Mouse (Mus musculus) mouse trophoblast stem cell (cell line): ENCODE results near the gene Sgip1.

Experiments
- in situ Hi-C, 2 experiments: fragments of 300-500 bp; cut with MseI, MboI; formaldehyde crosslinking; loops; 2 replicates in 1 of 2; 3 replicates in 1 of 2; pipeline ENCODE4 v1.15.1; 2025

Gene Sgip1

DNA sequence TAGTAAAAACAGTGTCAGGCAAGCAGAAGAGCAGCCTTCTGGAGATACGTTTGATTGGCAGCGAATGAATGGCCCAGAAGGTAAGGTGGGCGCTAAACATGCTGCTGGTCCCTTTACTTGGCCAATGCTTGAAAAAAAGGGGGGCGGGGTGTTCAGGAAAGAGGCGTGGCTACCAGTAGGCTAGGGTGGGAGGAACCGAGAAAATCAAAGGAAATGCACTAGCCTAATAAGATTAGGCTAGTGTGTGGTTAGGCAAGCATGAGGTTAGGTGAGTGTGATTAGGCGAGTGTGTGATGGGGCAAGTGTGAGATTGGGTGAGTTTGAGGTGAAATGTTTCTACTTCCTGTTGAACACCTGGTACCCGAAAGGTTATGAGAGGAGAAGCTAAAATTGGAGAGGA is at the start of gene Sgip1:
TSS of gene Sgip1 (plus strand) at position 11 of the 400 bp plus-strand sequence.
- in situ Hi-C loops: no loop called here

DNA sequence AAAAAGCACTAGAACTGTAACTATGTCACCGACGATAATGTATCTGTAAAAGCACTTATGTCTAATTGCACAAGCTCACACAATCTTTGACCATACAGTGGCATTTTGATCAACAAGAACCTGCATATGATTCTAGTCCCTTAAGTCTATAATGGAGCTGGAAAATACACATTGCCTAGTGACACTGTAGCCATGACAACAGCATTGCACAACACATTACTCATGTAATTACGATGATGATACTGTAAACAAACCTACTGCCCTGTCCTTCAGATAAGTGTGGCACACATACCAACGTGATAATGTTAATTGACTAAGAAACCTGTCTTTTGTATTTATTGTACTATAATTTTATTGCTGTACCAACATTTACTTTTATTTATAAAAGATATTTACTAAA is 49.7 kb upstream of the Sgip1 start:
- in situ Hi-C loops: no loop called here

DNA sequence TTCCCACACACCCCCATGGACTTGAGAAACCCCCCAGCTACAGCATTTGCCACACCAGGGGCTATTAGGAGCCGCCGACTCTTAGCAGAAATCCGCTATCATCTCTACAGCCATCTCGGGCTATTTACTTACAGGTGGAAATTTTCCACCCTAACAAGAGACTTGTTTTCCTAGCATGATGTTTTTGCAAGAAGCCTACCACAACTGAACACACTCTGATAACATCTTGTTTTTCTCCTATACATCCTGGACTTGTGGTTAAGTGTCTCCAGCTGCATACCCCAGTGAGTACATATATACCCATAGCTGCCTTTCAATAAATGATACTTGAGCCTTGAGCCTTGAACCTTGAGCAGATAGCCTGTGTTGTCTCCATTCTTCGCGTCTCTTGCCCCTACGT is 43.1 kb upstream of the Sgip1 start:
- in situ Hi-C loops: no loop called here

DNA sequence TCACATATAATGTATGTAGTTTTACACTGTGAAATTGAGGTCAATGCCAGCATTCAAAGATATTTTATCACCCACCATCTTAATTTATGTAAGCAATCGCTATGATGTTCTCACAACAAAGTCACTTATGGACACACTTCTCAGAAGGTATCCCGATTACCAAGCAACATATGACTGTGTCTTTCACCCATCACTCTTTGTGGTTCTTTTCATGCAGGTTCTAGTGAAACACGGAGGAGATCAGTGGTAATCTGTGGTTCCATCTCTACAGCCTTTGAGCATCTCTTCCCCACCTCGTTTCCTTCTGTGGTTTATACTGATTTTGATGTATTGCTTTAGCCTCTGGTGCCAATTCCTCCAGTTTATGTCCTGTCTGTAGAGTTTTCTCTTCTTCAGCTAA is 29.4 kb upstream of the Sgip1 start:
- in situ Hi-C loops: no loop called here

DNA sequence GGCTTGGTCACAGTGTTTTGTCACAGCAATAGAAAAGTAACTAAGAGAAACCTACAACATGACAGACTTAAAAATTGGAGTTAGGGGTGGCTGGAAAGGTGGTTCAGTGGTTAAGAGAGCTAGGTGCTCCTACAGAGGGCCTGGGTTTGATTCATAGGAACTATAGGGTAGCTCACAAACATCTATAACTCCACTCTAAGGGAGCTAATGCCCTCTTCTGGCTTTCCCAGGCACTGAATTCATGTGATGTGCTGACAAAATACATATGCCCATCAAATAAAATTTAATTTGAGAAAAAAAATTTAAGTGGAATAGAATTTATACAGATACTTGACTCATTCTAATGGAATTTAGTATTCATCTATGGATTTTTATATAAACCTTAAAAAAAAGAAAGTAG is 25.6 kb upstream of the Sgip1 start:
- in situ Hi-C loops: no loop called here

DNA sequence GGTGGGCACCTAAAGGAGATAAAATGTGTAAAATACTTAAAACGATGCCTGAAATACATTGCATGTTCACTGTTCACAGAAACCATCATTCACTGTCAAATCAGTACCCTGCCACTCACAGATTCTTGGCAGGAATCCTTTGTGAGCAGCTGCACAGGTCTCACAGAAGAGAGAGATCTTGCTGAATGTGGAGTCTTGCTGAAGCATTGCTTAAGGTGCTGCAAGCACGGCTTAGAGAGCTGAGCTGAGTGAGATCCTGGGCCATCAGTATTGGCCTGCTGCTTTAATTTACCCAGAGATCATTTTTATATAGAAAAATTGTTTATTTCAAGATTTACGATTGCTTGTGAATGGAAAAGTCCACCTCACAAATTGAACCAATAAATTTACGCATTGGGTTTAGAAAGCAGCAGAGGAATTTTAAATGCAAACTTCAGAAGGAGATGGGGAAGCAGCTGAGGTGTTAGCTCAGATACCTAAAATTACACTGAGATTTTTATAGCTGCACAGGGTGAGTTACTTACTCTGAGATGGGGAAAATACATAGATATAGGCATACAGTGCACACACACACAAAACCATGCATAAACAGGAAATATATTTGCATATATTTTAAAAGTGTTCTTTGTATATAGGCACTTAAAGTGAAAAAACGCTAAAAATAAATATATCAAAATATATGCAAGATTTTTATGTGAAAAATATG is 23.8 kb upstream of the Sgip1 start:
- in situ Hi-C loops: no loop called here

DNA sequence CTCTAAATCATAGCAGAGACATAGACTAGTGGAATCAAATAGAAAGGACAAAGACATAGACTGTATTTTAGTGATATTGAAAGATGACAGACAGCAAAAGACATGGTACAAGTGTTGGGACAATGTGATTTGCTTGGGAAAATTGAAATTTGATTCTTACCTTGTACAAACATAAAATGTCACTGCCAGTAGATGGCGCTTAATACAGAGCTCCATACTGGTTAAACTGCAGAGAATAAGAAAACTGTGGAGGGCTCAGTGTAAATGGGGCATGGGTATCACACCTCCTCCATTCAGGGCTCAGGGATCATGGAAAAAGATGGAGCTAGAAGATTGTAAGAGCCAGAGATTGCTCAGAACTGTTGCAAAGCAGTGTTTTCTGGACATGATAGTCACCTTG is 21.6 kb upstream of the Sgip1 start:
- in situ Hi-C loops: no loop called here

DNA sequence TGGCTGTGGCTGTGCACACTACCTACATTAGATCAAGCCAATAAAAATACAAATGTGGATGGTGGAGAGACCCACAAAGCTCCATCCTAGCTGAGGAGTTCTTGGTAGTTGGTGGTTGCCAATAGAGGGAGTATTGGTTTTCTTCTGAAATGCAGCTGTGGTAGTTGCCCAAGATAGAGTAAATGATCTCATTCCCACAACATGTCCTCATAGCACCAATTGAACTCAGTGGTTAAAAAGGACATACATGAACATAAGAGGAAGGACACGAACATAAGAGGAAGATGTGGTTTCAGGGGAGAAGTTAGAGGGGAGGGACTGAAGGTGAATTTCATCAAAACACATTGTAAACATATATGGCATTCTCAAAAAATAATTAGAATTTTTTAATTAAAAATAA is 21.1 kb upstream of the Sgip1 start:
- in situ Hi-C loops: no loop called here

DNA sequence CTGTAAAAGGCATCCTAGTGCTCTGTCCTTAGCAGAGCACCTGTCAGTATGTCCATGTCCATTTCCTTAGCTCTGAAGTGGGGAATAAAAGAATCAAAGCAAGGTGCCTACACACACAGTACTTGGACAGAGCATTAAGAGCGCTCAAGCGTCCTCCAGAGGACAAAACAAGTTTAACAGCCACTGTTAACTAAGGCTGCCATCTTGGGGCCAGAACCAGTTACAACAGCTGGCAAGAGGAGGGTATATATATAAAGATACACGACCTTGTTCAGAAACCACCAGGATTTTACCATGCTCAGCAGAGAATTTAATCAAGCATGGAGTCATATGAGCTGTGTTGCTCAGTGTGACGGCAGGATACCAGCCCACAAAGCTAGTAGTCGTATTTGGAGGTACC is 16.7 kb upstream of the Sgip1 start:
- in situ Hi-C loops: no loop called here

DNA sequence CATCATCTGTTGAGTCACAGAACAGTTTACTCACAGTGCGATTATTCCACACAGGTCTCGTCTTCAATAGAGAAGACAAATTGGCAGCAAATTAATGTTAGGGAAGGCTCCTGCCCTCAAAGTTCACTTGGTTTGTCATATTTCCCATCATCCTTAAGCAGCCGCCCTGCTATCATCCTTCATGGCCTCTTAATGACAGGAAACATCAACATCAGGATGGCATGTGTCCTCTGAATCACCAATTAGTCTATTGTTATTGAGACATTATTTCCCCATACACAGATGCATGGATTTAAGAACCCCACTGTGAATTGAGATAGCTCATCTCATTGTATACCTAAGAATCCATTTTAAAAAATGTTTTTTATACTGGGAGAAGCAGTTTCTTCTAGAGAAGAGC is 10.1 kb upstream of the Sgip1 start:
- in situ Hi-C loops: no loop called here

DNA sequence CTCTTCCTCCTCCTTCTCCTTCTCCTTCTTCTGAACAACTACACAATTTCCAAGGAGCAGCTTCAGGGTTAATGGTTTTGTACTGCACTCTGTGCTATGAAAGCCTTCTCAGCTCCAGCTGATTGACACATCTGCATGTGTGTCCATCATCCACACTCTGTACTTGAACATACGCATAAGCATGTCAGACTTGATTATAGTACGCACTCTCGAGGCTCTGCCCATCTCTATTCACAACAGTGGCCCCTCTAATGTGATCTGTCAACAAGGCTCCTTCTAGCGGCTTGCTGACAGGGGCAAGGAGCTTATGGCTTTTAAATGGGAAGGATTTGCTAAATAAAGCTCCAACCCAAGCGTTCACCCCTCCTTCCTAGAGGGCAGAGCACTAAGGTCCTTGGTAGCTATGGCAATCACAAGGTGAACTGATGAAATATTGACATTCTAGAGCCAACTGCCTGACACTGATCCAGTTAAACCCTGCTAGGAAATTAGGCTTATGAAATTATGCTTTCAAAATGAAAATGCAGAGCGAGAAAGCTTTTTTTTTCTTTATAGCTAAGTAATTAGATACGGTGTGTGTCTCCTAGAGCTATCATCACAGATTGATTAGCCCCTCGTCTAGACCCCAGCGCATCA is 7.0 kb upstream of the Sgip1 start:
- in situ Hi-C loops: no loop called here

DNA sequence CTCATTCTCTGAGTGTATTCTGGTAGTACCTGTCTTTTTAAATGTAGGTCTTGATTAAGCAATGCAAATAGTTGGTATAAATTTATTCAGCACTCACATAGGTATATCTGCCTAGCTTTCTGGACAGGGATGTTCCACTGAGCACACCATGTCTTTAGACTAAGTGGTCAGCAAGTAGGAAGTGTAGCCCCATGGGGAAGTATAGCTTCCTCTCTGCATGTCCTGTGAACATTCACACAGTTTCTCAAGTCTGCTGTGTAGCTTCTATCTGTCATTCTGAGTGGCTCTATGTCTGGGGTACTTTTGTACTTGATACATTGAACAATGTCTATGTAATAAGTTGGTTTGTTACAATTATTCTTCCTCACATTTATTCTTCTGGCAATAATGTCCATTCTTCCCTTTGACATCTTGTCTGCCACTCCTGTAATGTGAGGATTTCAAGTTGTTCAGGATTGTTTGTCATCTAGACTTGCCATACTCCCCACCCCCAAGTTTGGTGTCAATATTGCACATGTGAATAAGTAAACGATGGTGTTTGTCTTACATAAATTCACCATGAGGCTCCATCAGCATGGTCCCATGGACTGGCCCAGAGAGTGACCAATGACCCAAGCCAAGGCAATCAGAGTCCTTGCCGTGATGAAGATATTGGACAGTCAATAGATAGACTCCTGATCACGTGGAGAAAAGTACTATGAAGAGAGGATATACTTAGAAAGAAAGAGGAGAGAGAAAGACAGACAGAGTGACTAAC is 12.4 kb downstream of the Sgip1 start:
- in situ Hi-C loops: no loop called here

DNA sequence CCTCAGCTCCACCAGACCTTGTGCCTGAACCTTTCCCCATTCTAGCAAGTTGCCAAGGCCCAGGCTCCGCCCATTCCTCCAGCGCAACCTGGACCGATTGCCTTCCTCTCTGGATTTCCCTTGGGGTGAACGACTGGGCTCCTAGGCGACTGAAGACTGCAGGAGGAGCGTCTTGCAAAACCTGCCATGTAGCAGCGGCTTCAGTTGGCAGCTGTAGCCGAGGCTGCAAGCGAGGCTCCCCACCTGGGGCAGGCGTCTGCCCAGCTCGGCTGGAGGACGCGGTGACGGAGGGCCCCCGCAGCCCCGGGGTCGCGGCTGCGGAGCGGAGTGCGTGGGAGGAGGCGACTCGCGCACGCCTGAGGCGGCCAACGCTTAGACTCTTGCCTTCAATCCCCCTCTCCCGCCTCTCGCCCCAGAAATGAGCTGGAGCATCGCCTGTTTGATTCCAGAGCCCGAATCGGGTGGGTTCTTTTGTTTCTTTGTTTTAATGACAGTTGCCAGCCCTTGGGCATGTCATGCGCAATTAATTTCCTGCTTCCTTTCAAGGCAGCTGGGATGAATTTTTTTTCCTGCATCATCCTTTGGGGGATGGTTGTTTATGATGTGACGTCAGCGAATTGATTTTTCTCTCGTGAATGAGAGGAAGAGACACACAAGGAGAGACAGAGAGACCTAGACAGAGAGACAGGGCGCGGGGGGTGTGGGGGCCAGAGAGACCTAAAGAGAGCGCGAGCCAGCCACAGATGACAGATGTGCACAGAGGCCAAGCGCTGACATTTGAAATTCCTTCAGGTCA is 18.2 kb downstream of the Sgip1 start:
- in situ Hi-C loops: no loop called here

DNA sequence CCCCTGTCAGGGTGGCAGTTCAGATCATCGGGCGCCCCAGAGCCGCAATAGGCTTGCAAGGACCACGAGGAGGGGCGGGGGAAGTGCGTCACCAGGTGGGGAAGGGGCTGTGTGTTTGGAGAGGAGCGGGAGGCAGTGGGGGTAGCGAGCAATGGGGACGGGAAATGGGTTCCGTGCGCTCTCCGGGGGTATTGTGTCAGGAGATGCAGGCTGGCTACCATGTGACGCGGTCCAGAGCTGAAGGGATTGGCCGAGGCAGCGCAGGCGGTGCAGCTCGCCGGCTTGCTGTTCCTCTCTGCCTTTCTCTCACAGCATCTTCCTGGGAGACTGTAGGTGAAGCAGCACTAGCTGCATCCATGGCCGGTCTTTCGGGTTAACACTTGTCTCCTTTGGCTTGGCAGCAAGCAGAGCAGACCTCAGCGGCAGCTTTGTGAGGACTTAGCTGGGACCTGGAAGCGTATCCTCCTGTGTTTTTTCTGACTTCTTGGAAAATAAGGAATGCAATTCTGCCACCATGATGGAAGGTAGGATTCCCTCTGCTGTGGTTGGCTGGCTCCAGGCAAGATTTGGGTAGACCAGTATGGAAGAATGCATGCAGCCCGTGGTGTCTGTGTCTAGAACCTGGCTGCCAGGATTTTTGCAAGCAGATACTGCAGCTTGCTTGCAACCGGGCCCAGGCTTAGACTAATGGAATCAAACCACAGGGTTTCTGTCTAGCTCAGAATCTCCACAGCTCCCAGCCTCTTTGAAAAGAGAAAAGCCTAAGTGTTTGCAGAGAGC is 19.1 kb downstream of the Sgip1 start:
- in situ Hi-C loops: no loop called here

DNA sequence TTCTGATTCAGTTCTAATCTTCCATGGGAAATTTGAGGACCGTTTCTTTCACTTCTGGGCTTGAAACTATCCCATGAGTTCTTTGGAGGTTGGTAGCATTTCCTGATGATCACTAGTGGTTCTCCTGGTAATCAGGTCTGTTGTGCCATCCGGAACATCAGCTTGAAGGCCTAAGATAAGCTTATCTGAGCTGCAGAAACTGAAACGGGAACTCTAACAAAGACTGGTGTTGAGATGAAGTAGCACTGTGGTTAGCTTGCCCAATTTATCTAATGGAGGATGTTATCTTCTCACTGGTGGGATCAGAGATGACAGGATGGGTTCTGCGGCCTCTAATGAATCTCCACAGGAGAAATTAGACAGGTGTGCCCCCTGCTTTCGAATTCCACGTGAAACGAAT is 21.0 kb downstream of the Sgip1 start:
- in situ Hi-C loops: no loop called here

DNA sequence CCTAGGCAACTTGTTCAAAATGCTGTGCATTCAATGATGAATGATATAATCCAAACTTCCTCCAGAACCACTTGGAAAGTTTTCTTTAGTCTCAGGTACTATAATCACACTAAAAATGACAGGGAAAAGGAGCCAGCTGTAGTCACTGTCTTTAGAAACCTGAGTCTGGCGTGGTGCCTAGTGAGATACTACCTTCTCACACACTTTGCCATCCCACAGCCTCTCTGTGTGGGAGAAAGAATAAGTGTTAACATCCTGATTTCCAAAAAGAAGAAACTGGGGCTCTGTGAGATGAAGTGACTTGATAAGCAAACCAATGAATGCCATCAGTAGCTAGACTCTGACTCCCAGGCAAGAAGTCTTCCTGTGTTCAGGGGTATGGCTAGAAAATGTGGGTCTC is 28.0 kb downstream of the Sgip1 start:
- in situ Hi-C loops: no loop called here

DNA sequence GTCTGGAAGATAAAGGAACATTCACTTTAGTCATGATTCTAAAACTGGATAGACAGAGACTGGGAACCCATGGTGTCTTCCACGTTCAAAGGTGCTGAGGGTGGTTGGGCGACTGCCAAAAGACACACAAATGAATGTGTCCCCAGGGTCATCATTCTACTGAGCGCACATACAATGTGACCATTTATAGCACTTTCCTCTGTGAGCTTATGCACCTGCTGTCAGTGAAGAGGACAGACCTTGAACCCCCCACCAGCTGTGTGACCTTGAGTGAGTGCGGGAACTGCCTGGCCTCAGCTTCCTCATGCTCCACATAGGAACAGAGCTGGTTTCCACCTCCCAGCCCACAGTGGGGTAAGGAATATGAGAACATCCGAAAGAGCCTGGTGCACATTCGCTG is 28.8 kb downstream of the Sgip1 start:
- in situ Hi-C loops: no loop called here

DNA sequence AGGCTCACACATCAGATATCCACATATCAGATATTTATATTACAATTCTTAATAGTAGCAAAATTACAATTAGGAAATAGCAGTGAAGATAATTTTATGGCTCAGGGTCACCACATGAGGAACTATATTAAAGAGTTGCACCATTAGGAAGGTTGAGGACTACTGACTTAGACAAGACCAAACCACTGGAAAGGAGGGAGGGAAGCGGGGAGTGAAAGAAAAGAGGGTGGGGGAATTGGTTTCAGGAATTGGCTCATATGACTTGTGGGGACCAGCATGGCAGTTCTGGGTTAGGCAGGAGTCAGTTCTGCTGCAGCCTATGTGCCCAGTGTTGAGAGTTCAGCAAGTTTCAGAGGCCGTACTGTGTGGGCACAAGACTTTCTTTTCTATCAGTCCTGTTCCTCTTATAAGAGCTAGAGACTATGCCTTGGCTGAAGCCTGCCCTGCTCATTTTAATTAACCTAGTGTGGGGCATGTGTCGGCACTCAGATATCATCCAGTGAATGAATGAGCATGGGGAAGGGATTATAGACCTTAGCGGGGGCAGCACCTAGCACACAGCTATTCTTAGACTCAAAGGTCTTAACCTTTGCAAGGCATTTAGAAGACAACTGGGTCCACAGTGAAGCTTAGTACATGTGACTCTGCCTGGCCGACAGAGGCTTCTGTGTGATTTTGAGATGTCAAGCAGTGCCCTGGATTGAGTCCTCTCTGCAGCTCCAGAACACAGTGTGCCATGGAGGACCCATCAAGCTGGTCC is 30.7 kb downstream of the Sgip1 start:
- in situ Hi-C loops: no loop called here

DNA sequence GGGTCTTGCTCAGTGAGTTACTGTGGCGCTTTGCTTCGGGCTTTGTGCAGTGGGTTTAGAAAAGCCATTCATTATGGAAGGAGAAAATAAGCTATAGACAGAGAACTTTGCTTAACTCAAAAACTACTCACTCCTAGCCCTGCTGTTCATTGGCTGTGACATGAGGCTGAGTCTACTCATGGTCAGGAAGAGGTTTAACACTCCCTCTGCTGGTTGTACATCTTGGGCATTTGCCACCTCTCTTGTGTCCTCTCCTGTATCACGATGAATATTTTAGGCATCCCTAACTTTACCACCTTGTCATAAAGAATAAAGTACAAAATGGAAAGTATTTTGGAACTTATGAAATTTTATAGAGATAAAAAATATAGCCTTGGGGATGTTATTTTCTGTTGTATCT is 32.1 kb downstream of the Sgip1 start:
- in situ Hi-C loops: no loop called here

DNA sequence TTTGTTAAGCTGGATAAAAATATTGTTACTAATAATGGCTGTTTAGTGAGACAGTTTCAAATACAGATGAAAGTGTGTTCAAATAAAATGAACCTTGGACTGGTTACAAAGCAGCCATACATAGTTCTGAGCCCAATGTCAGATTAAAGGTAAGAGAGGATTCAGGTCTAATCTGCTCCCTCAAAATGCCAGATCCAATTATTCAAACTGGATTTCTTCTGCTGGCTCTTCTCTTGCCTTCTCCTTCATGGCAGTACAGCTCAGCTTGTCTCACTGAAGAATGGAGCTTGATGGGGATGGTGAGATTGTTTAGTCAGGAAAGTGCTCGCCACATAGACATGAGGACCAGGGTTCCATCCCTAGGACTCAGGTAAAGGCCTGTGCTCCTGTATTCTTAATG is 32.7 kb downstream of the Sgip1 start:
- in situ Hi-C loops: no loop called here

DNA sequence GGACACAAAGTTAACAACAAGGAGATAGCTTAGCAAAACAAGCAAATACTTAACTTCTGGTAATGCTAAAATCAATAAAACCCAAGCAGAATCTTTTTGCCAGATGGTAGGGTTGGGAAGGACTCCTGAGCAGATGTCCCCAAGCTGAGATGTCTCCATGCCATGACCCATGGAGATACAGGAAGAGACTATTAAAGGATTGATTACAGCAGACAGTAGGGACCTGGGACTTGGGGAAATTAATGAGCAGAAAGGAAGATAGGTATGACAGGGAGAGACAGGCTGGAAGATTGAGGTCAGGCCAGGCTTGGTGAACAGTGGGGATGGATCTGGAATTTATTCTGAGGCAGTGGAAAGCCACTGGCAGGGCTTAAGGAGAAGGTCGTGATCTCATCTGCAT is 33.5 kb downstream of the Sgip1 start:
- in situ Hi-C loops: no loop called here
